Mouse (Mus musculus): Measurements from ENCODE around the gene Tmem135.

Tmem135 gene

GRCm38 (mm10) chr7:89404081-89404733, at the start of gene Tmem135, which contains the start of gene Fzd4:
Tmem135 (minus strand) TSS chr7:89404222.
Fzd4 (plus strand) TSS chr7:89404355.
- peak; percentile 98 for DNase-seq (ENCODE audit: extremely low spot score, low spot score)

GRCm38 (mm10) chr7:89450312-89450711, 46.3 kb upstream of the Tmem135 start:
- DNase-seq (ENCODE audit: extremely low spot score, low spot score): no peak

- no peak for DNase-seq (ENCODE audit: extremely low spot score, low spot score)
Observed at GRCm38 (mm10) chr7:89445137-89445536, 41.1 kb upstream of the Tmem135 start.

- no peak for DNase-seq (ENCODE audit: extremely low spot score, low spot score)
Observed at GRCm38 (mm10) chr7:89442242-89442641, 38.2 kb upstream of the Tmem135 start.

- no peak for DNase-seq (ENCODE audit: extremely low spot score, low spot score)
Observed at GRCm38 (mm10) chr7:89441291-89441690, 37.3 kb upstream of the Tmem135 start.

GRCm38 (mm10) chr7:89437589-89437988, 33.6 kb upstream of the Tmem135 start:
- peak; percentile 20 for DNase-seq (ENCODE audit: extremely low spot score, low spot score)

- no peak for DNase-seq (ENCODE audit: extremely low spot score, low spot score)
Observed at GRCm38 (mm10) chr7:89436404-89436803, 32.4 kb upstream of the Tmem135 start.

- DNase-seq (ENCODE audit: extremely low spot score, low spot score): no peak
Observed at GRCm38 (mm10) chr7:89433893-89434616, 30.0 kb upstream of the Tmem135 start.

GRCm38 (mm10) chr7:89433193-89433892, 29.3 kb upstream of the Tmem135 start:
- no peak for DNase-seq (ENCODE audit: extremely low spot score, low spot score)

GRCm38 (mm10) chr7:89431185-89431584, 27.2 kb upstream of the Tmem135 start:
- DNase-seq (ENCODE audit: extremely low spot score, low spot score): no peak

GRCm38 (mm10) chr7:89429326-89429725, 25.3 kb upstream of the Tmem135 start:
- no peak for DNase-seq (ENCODE audit: extremely low spot score, low spot score)

- no peak for DNase-seq (ENCODE audit: extremely low spot score, low spot score)
Observed at GRCm38 (mm10) chr7:89428804-89429203, 24.8 kb upstream of the Tmem135 start.

- DNase-seq (ENCODE audit: extremely low spot score, low spot score): no peak
Observed at GRCm38 (mm10) chr7:89427101-89427500, 23.1 kb upstream of the Tmem135 start.

GRCm38 (mm10) chr7:89425803-89426725, 22.0 kb upstream of the Tmem135 start:
- DNase-seq (ENCODE audit: extremely low spot score, low spot score): no peak

GRCm38 (mm10) chr7:89424659-89425058, 20.6 kb upstream of the Tmem135 start:
- DNase-seq (ENCODE audit: extremely low spot score, low spot score): no peak

- DNase-seq (ENCODE audit: extremely low spot score, low spot score): no peak
Observed at GRCm38 (mm10) chr7:89423688-89424255, 19.8 kb upstream of the Tmem135 start.

GRCm38 (mm10) chr7:89423194-89423593, 19.2 kb upstream of the Tmem135 start:
- no peak for DNase-seq (ENCODE audit: extremely low spot score, low spot score)

- no peak for DNase-seq (ENCODE audit: extremely low spot score, low spot score)
Observed at GRCm38 (mm10) chr7:89422650-89423049, 18.6 kb upstream of the Tmem135 start.

GRCm38 (mm10) chr7:89421294-89421693, 17.3 kb upstream of the Tmem135 start:
- DNase-seq (ENCODE audit: extremely low spot score, low spot score): no peak

- DNase-seq (ENCODE audit: extremely low spot score, low spot score): no peak
Observed at GRCm38 (mm10) chr7:89418917-89419679, 15.1 kb upstream of the Tmem135 start.
